Mouse (Mus musculus) embryonic facial prominence, embryonic 11.5 days (tissue): ENCODE results near the gene Masp2. TPM values are rescaled to one million over a fixed set of nuclear protein-coding genes. Genes with fewer than 3 reads are reported as not detected.
A peak's percentile ranks its signal among the peaks of the same experiment; 100 is the strongest.

Source experiments
- ATAC-seq: fragments of 200-750 bp; cut with Nextera tagmentation; replicated peaks from 2 replicates; pipeline ENCODE4 v1.8.0; 2017; ENCODE audit warnings: low read depth; ENCODE audit not compliant: insufficient number of reproducible peaks, low FRiP score, low TSS enrichment
- DNase-seq: peaks from one replicate; pipeline ENCODE4 v3.0.0-alpha.2; 2015; ENCODE audit warnings: low spot score
- H3K27ac ChIP-seq: fragments of 300-500 bp; sonication (generic); replicated peaks from 2 replicates; pipeline ENCODE4 v1.5.1; 2014; ENCODE audit warnings: mild to moderate bottlenecking, low read depth, low read length, control low read depth
- H3K27me3 ChIP-seq: fragments of 300-500 bp; sonication (generic); 2 replicates; pipeline ENCODE4 v1.6.1; 2014; ENCODE audit warnings: mild to moderate bottlenecking, low read length, moderate library complexity, mixed read lengths; ENCODE audit not compliant: control insufficient read depth, insufficient read depth
- H3K36me3 ChIP-seq: fragments of 300-500 bp; sonication (generic); replicated peaks from 2 replicates; pipeline ENCODE4 v1.6.1; 2014; ENCODE audit warnings: low read depth, mild to moderate bottlenecking, low read length, moderate library complexity, mixed read lengths; ENCODE audit not compliant: control insufficient read depth, insufficient read depth
- H3K4me1 ChIP-seq: fragments of 300-500 bp; sonication (generic); 2 replicates; pipeline ENCODE4 v1.6.1; 2014; ENCODE audit warnings: low read length, mixed read lengths; ENCODE audit not compliant: control insufficient read depth, insufficient read depth
- H3K4me2 ChIP-seq: fragments of 300-500 bp; sonication (generic); 2 replicates; pipeline ENCODE4 v1.6.1; 2014; ENCODE audit warnings: low read depth, mild to moderate bottlenecking, control low read depth, low read length, moderate library complexity
- H3K4me3 ChIP-seq: fragments of 300-500 bp; sonication (generic); 2 replicates; pipeline ENCODE4 v1.5.1; 2014; ENCODE audit warnings: low read depth, low read length, control low read depth
- H3K9ac ChIP-seq: fragments of 300-500 bp; sonication (generic); replicated peaks from 2 replicates; pipeline ENCODE4 v1.6.1; 2014; ENCODE audit warnings: mild to moderate bottlenecking, control low read depth, low read length
- H3K9me3 ChIP-seq: fragments of 300-500 bp; sonication (generic); replicated peaks from 2 replicates; pipeline ENCODE4 v1.6.1; 2016; ENCODE audit warnings: mild to moderate bottlenecking, low read length, inconsistent platforms, mixed read lengths; ENCODE audit not compliant: control insufficient read depth
- WGBS: fragments of 180-500 bp; shearing (Covaris S2); extraction: QIAGEN DNeasy Blood & Tissue Kit; methylation state at CpG from one replicate; pipeline ENCODE4 v1.1.7; 2014; 5-methylcytosine and 5-hydroxymethylcytosine counted together
- polyA plus RNA-seq: library from polyadenylated mRNA; unstranded; fragments of >200 nt; fragmentation: Nextera tagmentation; extraction: Ambion mirVana; gene quantifications from 2 replicates; pipeline ENCODE4 v1.2.1, GENCODE M21; 2014

Masp2 gene
- polyA plus RNA-seq, 1 experiment from 2014 or later, result not detected

DNA sequence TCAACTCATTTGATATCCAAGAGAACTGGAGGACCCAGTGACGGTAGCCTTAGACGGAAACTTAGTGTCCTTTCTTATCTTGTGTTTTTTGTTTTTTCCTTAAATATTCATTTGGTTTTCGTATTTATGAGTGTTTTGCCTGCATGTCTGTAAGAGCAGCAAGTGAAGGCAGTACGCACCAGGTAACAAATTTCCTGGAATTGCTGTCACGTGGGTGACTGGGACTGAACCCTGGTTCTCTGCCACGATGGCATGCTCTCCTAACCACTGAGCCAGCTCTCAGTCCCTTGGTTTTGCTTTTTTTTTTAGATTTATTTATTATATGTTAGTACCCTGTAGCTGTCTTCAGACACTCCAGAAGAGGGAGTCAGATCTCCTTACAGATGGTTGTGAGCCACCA, 42.6 kb downstream of the Masp2 start:
- no peaks in the 10 kb centered on the region for H3K36me3 ChIP-seq

DNA sequence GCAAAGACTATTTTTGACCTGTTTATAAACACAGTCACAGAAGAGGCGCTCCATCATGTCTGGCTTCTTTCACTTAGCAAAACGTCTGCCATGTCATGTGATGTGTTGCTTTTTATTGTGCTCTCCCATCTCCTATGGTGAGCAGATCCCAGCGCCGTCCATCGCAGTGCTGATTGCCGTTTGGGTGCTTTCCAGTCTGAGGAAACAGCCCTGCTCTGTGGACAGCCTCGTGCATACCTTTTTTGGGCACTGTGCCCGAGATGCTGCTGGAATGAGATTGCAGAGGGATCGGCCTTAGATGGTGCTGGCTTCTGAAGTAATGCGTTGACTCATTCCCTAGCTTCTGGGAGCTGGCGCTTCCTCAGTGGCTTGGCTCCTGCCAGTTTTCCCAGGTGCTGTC, 44.3 kb downstream of the Masp2 start:
- ATAC-seq, result no peak
- Histone ChIP-seq H3K9ac (no peak overlapping the region), H3K4me3 (no peak overlapping the region), H3K27me3 (no peaks in the 10 kb centered on the region), H3K36me3 (no peaks in the 10 kb centered on the region), H3K4me1 (no peaks in the 10 kb centered on the region), H3K9me3 (no peaks in the 10 kb centered on the region), H3K27ac (no peak overlapping the region), H3K4me2 (no peak overlapping the region)
- DNase-seq, result no peak
- 79% methylated on average over 11 of the region's 11 CpGs for WGBS

More for the DNA sequence above, 42.6 kb downstream of the Masp2 start:
- Histone ChIP-seq H3K9ac (no peak overlapping the region), H3K4me1 (no peaks in the 10 kb centered on the region), H3K4me3 (no peak overlapping the region), H3K27me3 (no peaks in the 10 kb centered on the region), H3K4me2 (no peak overlapping the region), H3K27ac (no peak overlapping the region), H3K9me3 (no peaks in the 10 kb centered on the region)
- 86% methylated on average over 6 of the region's 6 CpGs for WGBS
- DNase-seq (no peak), ATAC-seq (no peak)

DNA sequence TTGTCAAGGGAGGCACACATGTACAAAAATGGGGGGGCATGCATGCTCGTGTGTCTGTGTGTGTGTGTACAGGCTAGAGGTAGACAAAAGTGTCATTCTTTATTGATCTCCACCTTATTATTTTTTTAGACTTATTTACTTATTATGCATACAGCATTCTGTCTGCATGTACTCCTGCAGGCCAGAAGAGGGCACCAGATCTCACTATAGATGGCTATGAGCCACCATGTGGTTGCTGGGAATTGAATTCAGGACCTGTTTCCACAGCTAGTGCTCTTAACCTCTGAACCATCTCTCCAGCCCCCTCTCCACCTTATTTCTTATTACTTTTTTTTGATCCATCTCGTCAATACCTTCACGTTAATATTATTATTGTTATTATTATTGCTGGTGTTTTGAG, 47.0 kb downstream of the Masp2 start:
- H3K4me3 ChIP-seq, result no peak overlapping the region
- H3K4me1 ChIP-seq, result no peaks in the 10 kb centered on the region
- no peak overlapping the region for H3K27ac ChIP-seq
- DNase-seq, result no peak
- no peaks in the 10 kb centered on the region for H3K9me3 ChIP-seq
- H3K36me3 ChIP-seq, result no peaks in the 10 kb centered on the region
- WGBS, result 67% methylated on average over 3 of the region's 3 CpGs
- no peak for ATAC-seq
- H3K4me2 ChIP-seq, result no peak overlapping the region
- H3K9ac ChIP-seq, result no peak overlapping the region
- H3K27me3 ChIP-seq, result no peaks in the 10 kb centered on the region

DNA sequence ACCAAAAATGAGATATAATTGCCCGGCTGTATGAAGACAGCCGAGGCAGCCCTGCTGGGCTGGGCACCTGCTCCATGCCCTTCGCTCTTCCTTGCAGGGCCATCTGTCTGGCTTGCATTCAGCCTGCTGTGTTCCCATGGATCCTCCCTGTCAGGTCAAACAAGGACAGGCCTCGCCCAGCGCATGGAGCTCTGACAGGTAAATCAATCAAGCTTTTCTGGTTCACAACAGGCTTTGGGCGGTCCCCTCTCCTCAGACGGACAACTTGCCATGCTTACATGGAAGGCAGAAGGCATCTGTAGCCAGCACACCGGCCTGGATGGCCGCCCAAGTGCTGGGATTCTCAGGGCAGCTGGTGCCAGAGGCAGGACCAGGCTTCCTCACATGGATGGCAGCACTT, 48.7 kb downstream of the Masp2 start:
- H3K36me3 ChIP-seq, result no peaks in the 10 kb centered on the region
- DNase-seq (no peak), ATAC-seq (no peak)
- no peak overlapping the region for H3K27ac ChIP-seq
- H3K9ac ChIP-seq, result no peak overlapping the region
- no peak overlapping the region for H3K4me3 ChIP-seq
- no peaks in the 10 kb centered on the region for H3K4me1 ChIP-seq
- no peak overlapping the region for H3K4me2 ChIP-seq
- H3K27me3 ChIP-seq, result no peaks in the 10 kb centered on the region
- no peaks in the 10 kb centered on the region for H3K9me3 ChIP-seq
- 78% methylated on average over 9 of the region's 9 CpGs for WGBS

DNA sequence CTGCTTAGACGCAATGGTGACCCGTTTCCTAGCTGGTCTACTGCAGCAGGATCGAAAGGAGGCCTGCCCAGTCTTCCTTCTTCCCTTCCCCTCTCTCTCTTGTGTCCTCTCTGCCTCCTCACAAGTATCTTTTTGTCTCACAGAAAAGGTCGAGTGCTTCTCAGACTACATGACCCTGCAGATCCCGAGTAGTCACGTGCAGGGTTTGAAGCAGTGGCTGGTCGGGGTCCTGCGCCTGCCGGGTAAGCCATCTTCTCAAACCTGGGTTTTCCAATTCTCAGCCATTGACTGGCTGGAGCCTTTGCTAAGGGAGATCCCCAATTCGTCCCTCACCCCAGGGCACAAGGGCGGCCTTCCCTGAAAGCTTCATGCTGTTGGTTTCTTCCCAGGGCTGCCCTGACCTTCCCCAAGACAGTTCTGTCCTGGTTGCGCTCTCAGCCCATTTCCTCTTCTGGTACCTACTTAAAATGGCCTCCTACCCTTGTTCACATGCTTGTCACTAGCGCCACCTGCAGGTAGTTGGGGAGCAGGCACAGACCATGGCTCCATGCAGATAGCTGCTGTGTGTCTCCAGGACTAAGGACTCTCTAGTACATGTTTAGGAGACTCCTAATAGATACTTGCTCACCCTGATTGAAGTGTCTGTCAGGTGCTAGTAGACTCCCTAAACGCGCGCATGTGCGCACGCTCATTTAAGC, 52.5 kb downstream of the Masp2 start:
- H3K4me1 ChIP-seq, result no peaks in the 10 kb centered on the region
- no peaks in the 10 kb centered on the region for H3K27me3 ChIP-seq
- H3K9me3 ChIP-seq, result no peaks in the 10 kb centered on the region
- DNase-seq (peak; percentile 27), ATAC-seq (no peak)
- no peak overlapping the region for H3K9ac ChIP-seq
- no peak overlapping the region for H3K4me3 ChIP-seq
- H3K27ac ChIP-seq, result no peak overlapping the region
- WGBS, result 86% methylated on average over 18 of the region's 18 CpGs
- H3K4me2 ChIP-seq, result no peak overlapping the region
- no peaks in the 10 kb centered on the region for H3K36me3 ChIP-seq

DNA sequence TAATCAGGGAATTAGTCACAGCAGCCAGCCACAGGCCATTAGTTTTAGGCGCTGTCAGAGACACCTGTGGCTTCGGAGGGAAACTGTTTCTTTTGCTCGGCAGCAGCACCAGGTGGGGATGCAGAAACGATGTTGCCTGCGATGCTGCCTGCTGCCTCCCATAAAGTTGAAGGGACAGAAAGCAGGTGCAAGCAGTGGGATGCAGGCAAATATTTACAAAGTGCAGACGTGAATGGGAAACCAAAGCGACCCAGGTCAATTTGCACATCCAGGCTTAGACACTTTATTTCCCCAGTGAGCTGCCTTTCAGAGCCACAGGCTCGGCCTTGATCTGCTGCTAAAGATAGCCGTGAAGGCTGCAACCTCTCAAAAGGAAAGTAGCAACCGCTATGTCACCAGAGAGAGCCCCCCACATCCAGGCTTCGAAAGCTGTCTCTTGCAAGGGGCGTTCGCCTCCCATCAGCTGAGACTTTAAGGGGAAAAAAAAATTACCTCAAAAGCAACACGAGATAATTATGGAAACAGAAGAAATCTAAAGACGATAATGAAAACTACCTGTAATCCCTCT, 54.4 kb downstream of the Masp2 start:
- Histone ChIP-seq H3K4me2 (no peak overlapping the region), H3K36me3 (no peaks in the 10 kb centered on the region), H3K27me3 (no peaks in the 10 kb centered on the region), H3K4me3 (no peak overlapping the region), H3K4me1 (no peaks in the 10 kb centered on the region), H3K9ac (no peak overlapping the region), H3K27ac (no peak overlapping the region), H3K9me3 (no peaks in the 10 kb centered on the region)
- DNase-seq (no peak), ATAC-seq (no peak)
- 52% methylated on average over 15 of the region's 15 CpGs for WGBS

DNA sequence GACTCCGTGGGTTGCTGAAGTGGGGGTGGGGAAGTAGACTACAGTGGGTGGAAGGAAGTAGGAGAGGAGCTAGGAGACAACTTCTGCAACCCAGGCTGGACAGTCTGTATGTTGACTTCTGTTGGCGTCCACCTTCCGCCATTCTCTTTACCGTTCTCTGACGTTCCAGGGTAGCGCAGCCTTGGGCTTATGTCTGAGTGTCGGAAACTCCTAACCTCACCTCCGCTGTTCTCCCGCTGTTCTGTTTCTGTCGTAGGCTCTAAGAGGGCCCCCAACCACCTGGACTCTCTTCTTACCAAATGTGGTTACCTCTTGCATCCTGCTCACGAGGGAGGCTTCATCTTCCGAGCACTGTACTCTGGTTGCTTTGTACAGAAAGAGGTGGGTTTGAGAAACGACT, 55.4 kb downstream of the Masp2 start:
- H3K4me3 ChIP-seq, result no peak overlapping the region
- 84% methylated on average over 13 of the region's 13 CpGs for WGBS
- no peaks in the 10 kb centered on the region for H3K27me3 ChIP-seq
- no peak overlapping the region for H3K27ac ChIP-seq
- no peaks in the 10 kb centered on the region for H3K36me3 ChIP-seq
- no peaks in the 10 kb centered on the region for H3K4me1 ChIP-seq
- no peak for DNase-seq
- no peak overlapping the region for H3K9ac ChIP-seq
- H3K4me2 ChIP-seq, result no peak overlapping the region
- ATAC-seq, result no peak
- no peaks in the 10 kb centered on the region for H3K9me3 ChIP-seq

DNA sequence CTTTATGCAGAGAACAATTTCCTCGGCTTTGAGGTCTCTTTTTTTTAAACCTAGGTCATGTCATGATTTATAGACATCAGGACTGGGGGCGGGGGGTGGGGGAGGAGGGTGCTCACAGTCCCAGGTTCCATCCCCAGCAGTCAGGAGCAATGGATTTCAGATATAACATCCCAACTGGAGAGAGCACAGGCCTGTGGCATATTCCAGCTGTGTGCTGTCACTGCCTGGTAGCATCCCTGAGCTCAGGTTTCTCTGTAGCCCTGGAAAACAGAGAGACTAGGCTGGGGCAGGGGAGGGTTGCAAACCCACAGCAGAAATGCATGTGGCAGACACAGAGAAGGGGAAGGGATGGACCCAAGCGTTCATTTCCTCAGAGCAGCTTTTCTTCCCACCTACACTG, 57.8 kb downstream of the Masp2 start:
- WGBS, result 52% methylated on average over 3 of the region's 3 CpGs
- Histone ChIP-seq H3K36me3 (no peaks in the 10 kb centered on the region), H3K27me3 (no peaks in the 10 kb centered on the region), H3K27ac (no peak overlapping the region), H3K9me3 (no peaks in the 10 kb centered on the region), H3K4me3 (no peak overlapping the region), H3K9ac (no peak overlapping the region), H3K4me1 (no peaks in the 10 kb centered on the region), H3K4me2 (no peak overlapping the region)
- ATAC-seq (no peak), DNase-seq (no peak)
